Mouse (Mus musculus): ENCODE results near the gene Ssh2. TPM values are rescaled to one million over a fixed set of nuclear protein-coding genes. Genes with fewer than 3 reads are reported as not detected.
A peak's percentile ranks its signal among the peaks of the same experiment; 100 is the strongest.

The Ssh2 gene
- polyA plus RNA-seq, 1 experiment from 2014 or later, result 19.2 TPM

- no peak for ATAC-seq
- H3K4me1 ChIP-seq (replicated peaks), result no peaks in the 10 kb centered on the region
- no peak overlapping the region for H3K9ac ChIP-seq (replicated peaks)
- WGBS, result 3% methylated on average over 1 of the region's 1 CpGs
- H3K27ac ChIP-seq, result no peak overlapping the region
- H3K36me3 ChIP-seq, result no peaks in the 10 kb centered on the region
- no peak overlapping the region for H3K4me2 ChIP-seq (replicated peaks)
- H3K27me3 ChIP-seq, result no peaks in the 10 kb centered on the region
- no peak overlapping the region for H3K4me3 ChIP-seq (replicated peaks)
- H3K9me3 ChIP-seq, result no peaks in the 10 kb centered on the region
Observed at GRCm38 (mm10) chr11:77308533-77308932, 92.4 kb downstream of the Ssh2 start.

DNA sequence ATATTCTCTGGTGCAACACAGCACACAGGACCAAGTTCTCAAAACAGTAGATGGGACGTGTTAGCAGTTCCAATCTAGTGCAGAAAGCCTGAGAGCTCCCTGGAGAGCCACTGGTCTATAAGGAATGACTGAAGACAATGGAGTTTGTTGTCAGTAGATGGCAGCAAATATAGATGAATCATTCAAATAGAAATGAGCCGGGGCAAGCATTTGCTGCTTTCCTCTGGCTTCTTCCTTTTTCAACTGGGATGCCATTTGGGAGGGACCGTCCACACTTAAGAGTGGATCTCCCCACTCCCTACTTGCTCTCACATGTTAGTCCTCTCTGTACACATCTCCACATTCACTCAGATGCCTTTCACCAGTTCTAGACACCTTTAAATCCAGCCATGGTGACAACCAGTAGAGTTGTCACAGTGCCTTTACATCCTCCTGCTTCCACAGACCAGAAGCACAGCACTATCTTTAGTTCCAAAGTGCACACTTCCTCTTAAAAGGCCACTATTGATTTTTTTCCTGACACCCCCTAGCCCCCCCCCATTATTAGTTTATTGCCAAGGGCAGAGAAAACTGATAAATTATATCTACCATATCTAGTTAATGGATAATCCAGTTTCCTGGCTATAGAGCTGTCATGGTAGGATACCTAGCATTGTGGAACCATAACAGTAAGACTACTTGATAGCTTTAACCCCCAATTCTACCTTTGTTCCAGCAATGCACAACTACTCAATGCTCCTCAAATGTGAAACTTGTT is 101.8 kb downstream of the Ssh2 start:
- 63% methylated on average over 3 of the region's 3 CpGs for WGBS
- no peak overlapping the region for H3K9ac ChIP-seq (replicated peaks)
- H3K27ac ChIP-seq, result no peak overlapping the region
- no peaks in the 10 kb centered on the region for H3K4me1 ChIP-seq (replicated peaks)
- no peaks in the 10 kb centered on the region for H3K9me3 ChIP-seq
- H3K4me3 ChIP-seq (replicated peaks), result no peak overlapping the region
- H3K4me2 ChIP-seq (replicated peaks), result no peak overlapping the region
- no peak for ATAC-seq
- H3K27me3 ChIP-seq, result no peaks in the 10 kb centered on the region
- H3K36me3 ChIP-seq, result no peaks in the 10 kb centered on the region

GRCm38 (mm10) chr11:77318478-77319118 is 102.5 kb downstream of the Ssh2 start:
- H3K9ac ChIP-seq (replicated peaks), result no peak overlapping the region
- no peak overlapping the region for H3K4me2 ChIP-seq (replicated peaks)
- no peaks in the 10 kb centered on the region for H3K4me1 ChIP-seq (replicated peaks)
- H3K9me3 ChIP-seq, result no peaks in the 10 kb centered on the region
- no peak for ATAC-seq
- no peak overlapping the region for H3K4me3 ChIP-seq (replicated peaks)
- H3K27ac ChIP-seq, result no peak overlapping the region
- H3K27me3 ChIP-seq, result no peaks in the 10 kb centered on the region
- no peaks in the 10 kb centered on the region for H3K36me3 ChIP-seq

GRCm38 (mm10) chr11:77321214-77321613 is 105.1 kb downstream of the Ssh2 start:
- Histone ChIP-seq H3K9me3 (no peaks in the 10 kb centered on the region), H3K27me3 (no peaks in the 10 kb centered on the region), H3K4me3 (replicated peaks) (no peak overlapping the region), H3K27ac (no peak overlapping the region), H3K36me3 (0 out of 2 replicates have a peak, but pooled peaks cover 3% of the 10 kb centered on the region), H3K4me2 (replicated peaks) (no peak overlapping the region), H3K4me1 (replicated peaks) (no peaks in the 10 kb centered on the region), H3K9ac (replicated peaks) (no peak overlapping the region)
- ATAC-seq, result no peak
- 77% methylated on average over 1 of the region's 1 CpGs for WGBS

GRCm38 (mm10) chr11:77330529-77330928 is 114.4 kb downstream of the Ssh2 start:
- no peaks in the 10 kb centered on the region for H3K9me3 ChIP-seq
- H3K4me1 ChIP-seq (replicated peaks), result no peaks in the 10 kb centered on the region
- 95% methylated on average over 2 of the region's 2 CpGs for WGBS
- no peak overlapping the region for H3K4me3 ChIP-seq (replicated peaks)
- no peak for ATAC-seq
- H3K9ac ChIP-seq (replicated peaks), result no peak overlapping the region
- no peak overlapping the region for H3K27ac ChIP-seq
- no peak overlapping the region for H3K4me2 ChIP-seq (replicated peaks)
- H3K27me3 ChIP-seq, result no peaks in the 10 kb centered on the region
- peaks cover 4% of the 10 kb centered on the region for H3K36me3 ChIP-seq

DNA sequence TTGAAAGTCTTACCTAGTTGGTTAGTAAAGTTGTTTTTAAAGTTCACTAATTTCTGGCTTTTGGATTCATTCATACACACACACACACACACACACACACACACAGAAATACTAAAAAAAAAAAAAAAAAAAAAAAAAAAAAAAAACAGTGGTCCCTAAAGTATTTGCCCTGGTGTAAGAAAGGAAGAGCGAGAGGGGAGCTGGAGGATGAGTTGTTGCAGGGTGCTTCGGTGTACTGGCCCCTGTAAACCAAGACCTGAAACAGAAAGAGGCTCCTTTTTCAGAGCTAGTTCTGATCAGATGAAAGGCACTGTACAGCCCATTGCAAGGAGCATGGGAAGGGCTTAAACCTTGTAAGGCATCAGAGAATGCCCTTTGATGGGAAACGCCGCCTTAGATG is 131.2 kb downstream of the Ssh2 start:
- WGBS, result 76% methylated on average over 4 of the region's 4 CpGs
- peaks cover 14% of the 10 kb centered on the region for H3K4me1 ChIP-seq (replicated peaks)
- 0 out of 2 replicates have a peak, but pooled peaks cover 12% of the 10 kb centered on the region for H3K27me3 ChIP-seq
- H3K4me2 ChIP-seq (replicated peaks), result 0 out of 2 replicates have a peak overlapping the region, but pooled peaks have one; percentile 6
- no peaks in the 10 kb centered on the region for H3K9me3 ChIP-seq
- no peak overlapping the region for H3K4me3 ChIP-seq (replicated peaks)
- no peak overlapping the region for H3K27ac ChIP-seq
- ATAC-seq, result no peak
- H3K9ac ChIP-seq (replicated peaks), result no peak overlapping the region
- H3K36me3 ChIP-seq, result no peaks in the 10 kb centered on the region

GRCm38 (mm10) chr11:77348142-77348741 is 132.2 kb downstream of the Ssh2 start:
- Histone ChIP-seq H3K4me3 (replicated peaks) (peak overlapping the region; percentile 51), H3K9ac (replicated peaks) (peak overlapping the region; percentile 56), H3K27ac (no peak overlapping the region), H3K9me3 (no peaks in the 10 kb centered on the region), H3K4me2 (replicated peaks) (peak overlapping the region; percentile 82), H3K4me1 (replicated peaks) (peaks cover 14% of the 10 kb centered on the region), H3K36me3 (no peaks in the 10 kb centered on the region), H3K27me3 (0 out of 2 replicates have a peak, but pooled peaks cover 12% of the 10 kb centered on the region)
- peak; percentile 98 for ATAC-seq
- WGBS, result under 1% methylated on average over 54 of the region's 54 CpGs

DNA sequence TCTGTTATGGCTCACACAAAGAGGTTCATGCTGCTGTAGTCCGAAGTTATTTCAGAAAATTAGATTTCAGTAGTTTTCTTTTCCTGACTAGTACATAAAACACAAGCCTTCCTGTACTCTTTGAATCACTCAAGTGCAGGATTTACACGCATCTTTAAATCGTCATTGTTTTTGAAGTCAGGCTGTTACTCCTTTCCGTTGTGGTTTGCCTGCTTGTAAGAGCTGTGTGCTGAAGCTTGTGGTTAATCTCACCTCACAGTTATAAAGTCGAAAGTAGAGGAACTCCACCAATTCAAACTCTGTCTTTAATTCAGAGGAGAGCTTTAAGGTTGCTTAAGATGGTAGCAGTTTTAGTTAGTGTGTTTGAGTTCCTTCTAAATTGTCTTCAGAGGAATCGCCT is 132.9 kb downstream of the Ssh2 start:
- 30% methylated on average over 6 of the region's 6 CpGs for WGBS
- Histone ChIP-seq H3K4me1 (replicated peaks) (peaks cover 14% of the 10 kb centered on the region), H3K27ac (no peak overlapping the region), H3K36me3 (no peaks in the 10 kb centered on the region), H3K4me3 (replicated peaks) (peak overlapping the region; percentile 51), H3K27me3 (0 out of 2 replicates have a peak, but pooled peaks cover 12% of the 10 kb centered on the region), H3K9ac (replicated peaks) (no peak overlapping the region), H3K9me3 (no peaks in the 10 kb centered on the region), H3K4me2 (replicated peaks) (peak overlapping the region; percentile 82)
- no peak for ATAC-seq

GRCm38 (mm10) chr11:77349698-77350097 is 133.6 kb downstream of the Ssh2 start:
- Histone ChIP-seq H3K27ac (no peak overlapping the region), H3K27me3 (0 out of 2 replicates have a peak, but pooled peaks cover 12% of the 10 kb centered on the region), H3K4me1 (replicated peaks) (peaks cover 11% of the 10 kb centered on the region), H3K36me3 (no peaks in the 10 kb centered on the region), H3K4me3 (replicated peaks) (no peak overlapping the region), H3K9ac (replicated peaks) (no peak overlapping the region), H3K9me3 (no peaks in the 10 kb centered on the region), H3K4me2 (replicated peaks) (no peak overlapping the region)
- WGBS, result 82% methylated on average over 2 of the region's 2 CpGs
- no peak for ATAC-seq

- H3K4me2 ChIP-seq (replicated peaks), result no peak overlapping the region
- H3K36me3 ChIP-seq, result no peaks in the 10 kb centered on the region
- no peak overlapping the region for H3K27ac ChIP-seq
- H3K27me3 ChIP-seq, result no peaks in the 10 kb centered on the region
- H3K9me3 ChIP-seq, result no peaks in the 10 kb centered on the region
- no peak for ATAC-seq
- 94% methylated on average over 3 of the region's 3 CpGs for WGBS
- H3K9ac ChIP-seq (replicated peaks), result no peak overlapping the region
- H3K4me1 ChIP-seq (replicated peaks), result no peaks in the 10 kb centered on the region
- no peak overlapping the region for H3K4me3 ChIP-seq (replicated peaks)
Observed at GRCm38 (mm10) chr11:77355055-77355454, 139.0 kb downstream of the Ssh2 start.

DNA sequence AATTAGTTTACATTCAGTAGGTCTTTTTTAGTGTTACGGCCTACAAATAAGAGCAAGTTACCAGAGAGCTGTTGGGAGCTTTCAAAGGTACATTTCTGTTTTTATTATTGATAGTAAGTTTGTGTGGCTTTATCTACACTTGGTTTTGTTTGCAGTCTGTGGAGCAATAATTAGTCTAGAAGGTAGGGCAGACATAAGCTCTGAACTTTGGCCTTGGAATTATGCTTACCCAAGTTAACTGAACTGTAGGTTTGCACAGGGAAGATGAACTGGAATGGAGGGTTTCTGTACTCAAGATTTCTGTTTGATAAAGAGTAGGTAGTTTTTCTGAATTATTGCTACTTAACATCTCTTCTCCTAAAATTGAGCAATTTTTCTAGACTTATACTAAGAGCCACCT is 141.8 kb downstream of the Ssh2 start:
- Histone ChIP-seq H3K9me3 (no peaks in the 10 kb centered on the region), H3K4me3 (replicated peaks) (no peak overlapping the region), H3K4me1 (replicated peaks) (no peaks in the 10 kb centered on the region), H3K27ac (no peak overlapping the region), H3K27me3 (no peaks in the 10 kb centered on the region), H3K4me2 (replicated peaks) (no peak overlapping the region), H3K9ac (replicated peaks) (no peak overlapping the region), H3K36me3 (no peaks in the 10 kb centered on the region)
- WGBS, result 98% methylated on average over 1 of the region's 1 CpGs
- no peak for ATAC-seq

- no peak overlapping the region for H3K4me2 ChIP-seq (replicated peaks)
- no peak overlapping the region for H3K4me3 ChIP-seq (replicated peaks)
- ATAC-seq, result no peak
- no peaks in the 10 kb centered on the region for H3K36me3 ChIP-seq
- 86% methylated on average over 2 of the region's 2 CpGs for WGBS
- no peaks in the 10 kb centered on the region for H3K27me3 ChIP-seq
- H3K4me1 ChIP-seq (replicated peaks), result no peaks in the 10 kb centered on the region
- no peaks in the 10 kb centered on the region for H3K9me3 ChIP-seq
- no peak overlapping the region for H3K9ac ChIP-seq (replicated peaks)
- no peak overlapping the region for H3K27ac ChIP-seq
Observed at GRCm38 (mm10) chr11:77363476-77363875, 147.4 kb downstream of the Ssh2 start.
